Mouse (Mus musculus): ENCODE measurements around the gene Svopl. TPM values are rescaled to one million over a fixed set of nuclear protein-coding genes. Genes with fewer than 3 reads are reported as not detected.

Gene Svopl
- polyA plus RNA-seq, 1 experiment from 2014 or later: 0.64 TPM

DNA sequence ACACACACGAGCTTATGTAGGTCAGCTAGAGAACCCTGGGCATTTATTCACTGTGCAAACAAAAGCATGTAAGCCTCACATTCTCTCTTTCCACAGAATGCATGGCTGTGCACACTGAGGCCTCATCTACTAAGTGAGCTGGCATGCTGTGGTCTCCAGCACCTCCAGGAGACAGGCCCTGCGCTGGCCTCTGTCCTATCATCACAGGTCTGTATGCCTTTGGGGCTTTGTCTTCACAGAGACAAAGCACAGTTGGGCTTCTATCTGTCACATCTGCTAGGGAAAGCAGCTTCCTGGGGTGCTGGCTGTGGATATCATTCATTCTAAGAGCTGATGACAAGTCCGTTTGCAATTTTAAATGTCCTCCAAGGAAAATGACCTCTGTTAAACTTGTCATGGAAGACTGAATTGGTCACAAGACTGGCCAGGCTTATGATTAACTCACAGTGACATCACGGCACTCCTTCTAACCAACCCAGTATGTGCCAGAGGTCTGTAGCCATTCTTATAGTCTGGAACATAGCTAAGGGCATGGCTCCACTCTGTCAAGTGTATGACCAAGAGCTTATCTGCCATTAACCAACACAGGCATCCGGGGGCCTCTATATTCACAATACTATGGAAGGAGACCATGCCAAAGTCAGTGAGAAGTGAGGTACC is 25.5 kb upstream of the Svopl start:
- Histone ChIP-seq H3K9ac (ENCODE audit: low read length) (no peak overlapping the region), H3K4me3 (ENCODE audit: low read depth, low read length) (no peak overlapping the region), H3K4me1 (ENCODE audit: control insufficient read depth, insufficient read depth, low read length) (no peaks in the 10 kb centered on the region), H3K27ac (ENCODE audit: low read depth, low read length) (no peak overlapping the region), H3K4me2 (ENCODE audit: low read depth) (no peak overlapping the region), H3K9me3 (ENCODE audit: control insufficient read depth, low read length) (no peaks in the 10 kb centered on the region), H3K27me3 (ENCODE audit: control insufficient read depth, insufficient read depth, low read length) (no peaks in the 10 kb centered on the region), H3K36me3 (ENCODE audit: control insufficient read depth, insufficient read depth, low read length) (no peaks in the 10 kb centered on the region)
- ATAC-seq (ENCODE audit: insufficient read depth, low FRiP score, low TSS enrichment) (no peak), DNase-seq (ENCODE audit: low spot score) (no peak)
- WGBS: 78% methylated on average over 5 of the region's 5 CpGs

DNA sequence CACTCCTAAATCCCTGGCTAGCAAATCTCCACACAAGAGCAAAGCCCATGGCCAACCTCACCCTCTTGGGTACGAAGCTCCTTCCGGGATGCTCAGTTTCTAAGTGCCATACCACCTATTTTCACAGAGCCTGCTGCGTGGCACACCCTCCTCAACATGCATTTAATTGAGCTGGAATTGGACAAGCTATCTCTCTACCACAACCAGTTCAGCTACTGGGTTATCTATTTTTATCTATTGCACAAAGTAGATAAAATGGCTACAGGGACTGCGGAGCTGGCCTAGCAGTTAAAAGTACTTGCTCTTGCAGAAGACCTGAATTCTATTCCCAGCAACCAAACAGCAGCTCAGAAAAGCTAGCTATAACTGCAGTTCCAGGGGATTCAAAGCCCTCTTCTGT is 24.5 kb upstream of the Svopl start:
- ATAC-seq (ENCODE audit: insufficient read depth, low FRiP score, low TSS enrichment) (no peak), DNase-seq (ENCODE audit: low spot score) (no peak)
- no peaks in the 10 kb centered on the region for H3K36me3 ChIP-seq (ENCODE audit: control insufficient read depth, insufficient read depth, low read length)
- no peaks in the 10 kb centered on the region for H3K27me3 ChIP-seq (ENCODE audit: control insufficient read depth, insufficient read depth, low read length)
- 94% methylated on average over 4 of the region's 4 CpGs for WGBS
- H3K4me1 ChIP-seq (ENCODE audit: control insufficient read depth, insufficient read depth, low read length): no peaks in the 10 kb centered on the region
- H3K4me2 ChIP-seq (ENCODE audit: low read depth): no peak overlapping the region
- no peak overlapping the region for H3K27ac ChIP-seq (ENCODE audit: low read depth, low read length)
- H3K9ac ChIP-seq (ENCODE audit: low read length): no peak overlapping the region
- no peaks in the 10 kb centered on the region for H3K9me3 ChIP-seq (ENCODE audit: control insufficient read depth, low read length)
- H3K4me3 ChIP-seq (ENCODE audit: low read depth, low read length): no peak overlapping the region

DNA sequence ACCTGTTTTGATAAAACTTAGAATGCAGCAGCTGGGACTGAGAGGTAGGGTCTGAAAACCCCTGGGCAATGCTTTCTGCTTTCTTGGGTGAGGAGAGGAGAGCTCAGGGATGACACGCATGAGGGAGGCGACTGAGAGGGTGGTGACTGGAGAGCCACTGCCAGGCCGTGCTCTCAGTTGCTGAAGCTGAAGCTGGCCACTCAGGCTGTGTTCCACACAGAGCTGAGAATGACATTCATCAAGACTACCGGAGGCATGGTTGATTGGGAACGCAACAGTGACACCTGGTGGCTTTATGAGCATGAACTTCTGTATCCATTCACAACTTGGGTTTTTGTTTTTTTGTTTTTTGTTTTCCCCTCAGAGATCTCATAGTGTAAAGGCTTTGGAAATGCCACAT is 19.4 kb upstream of the Svopl start:
- Histone ChIP-seq H3K27ac (ENCODE audit: low read depth, low read length) (no peak overlapping the region), H3K4me1 (ENCODE audit: control insufficient read depth, insufficient read depth, low read length) (no peaks in the 10 kb centered on the region), H3K36me3 (ENCODE audit: control insufficient read depth, insufficient read depth, low read length) (no peaks in the 10 kb centered on the region), H3K4me2 (ENCODE audit: low read depth) (no peak overlapping the region), H3K27me3 (ENCODE audit: control insufficient read depth, insufficient read depth, low read length) (no peaks in the 10 kb centered on the region), H3K4me3 (ENCODE audit: low read depth, low read length) (no peak overlapping the region), H3K9me3 (ENCODE audit: control insufficient read depth, low read length) (no peaks in the 10 kb centered on the region), H3K9ac (ENCODE audit: low read length) (no peak overlapping the region)
- 0 out of 2 replicates have a peak, but pooled peaks have one; percentile 65 for ATAC-seq (ENCODE audit: insufficient read depth, low FRiP score, low TSS enrichment)
- 5% methylated on average over 5 of the region's 5 CpGs for WGBS
- peak; percentile 73 for DNase-seq (ENCODE audit: low spot score)

DNA sequence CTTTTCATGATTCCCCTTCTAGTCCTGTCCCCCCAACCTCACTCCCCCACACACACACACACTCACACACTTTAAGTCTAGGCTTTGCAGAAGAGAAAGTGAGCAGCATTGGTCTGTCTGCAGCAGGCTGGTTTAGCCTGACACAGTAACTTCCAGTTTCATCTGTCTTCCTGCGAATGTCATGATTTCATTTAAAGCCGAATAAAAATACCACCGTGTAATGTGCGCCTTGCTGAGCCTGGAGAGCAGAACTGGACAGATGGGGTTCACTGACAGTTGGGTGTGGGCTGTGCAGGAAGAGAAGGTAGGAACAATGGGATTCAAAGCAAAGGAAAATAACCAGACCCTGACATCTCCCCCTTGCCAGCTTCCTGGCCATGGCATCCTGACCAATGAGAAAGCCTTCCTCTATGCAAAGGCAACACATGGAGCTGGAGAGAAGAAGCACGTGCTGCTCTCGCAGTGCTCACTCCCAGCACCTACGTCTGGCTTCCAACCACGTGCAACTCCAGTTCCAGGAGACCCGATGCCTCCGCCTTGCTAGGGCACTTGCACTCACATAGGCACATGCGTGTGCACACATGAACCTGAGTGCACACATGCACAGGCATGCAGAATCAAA is 18.8 kb upstream of the Svopl start:
- H3K9me3 ChIP-seq (ENCODE audit: control insufficient read depth, low read length): no peaks in the 10 kb centered on the region
- no peak overlapping the region for H3K9ac ChIP-seq (ENCODE audit: low read length)
- H3K36me3 ChIP-seq (ENCODE audit: control insufficient read depth, insufficient read depth, low read length): no peaks in the 10 kb centered on the region
- no peak overlapping the region for H3K4me2 ChIP-seq (ENCODE audit: low read depth)
- no peak overlapping the region for H3K27ac ChIP-seq (ENCODE audit: low read depth, low read length)
- no peak for DNase-seq (ENCODE audit: low spot score)
- no peak for ATAC-seq (ENCODE audit: insufficient read depth, low FRiP score, low TSS enrichment)
- H3K4me3 ChIP-seq (ENCODE audit: low read depth, low read length): no peak overlapping the region
- H3K4me1 ChIP-seq (ENCODE audit: control insufficient read depth, insufficient read depth, low read length): no peaks in the 10 kb centered on the region
- 84% methylated on average over 11 of the region's 11 CpGs for WGBS
- no peaks in the 10 kb centered on the region for H3K27me3 ChIP-seq (ENCODE audit: control insufficient read depth, insufficient read depth, low read length)

DNA sequence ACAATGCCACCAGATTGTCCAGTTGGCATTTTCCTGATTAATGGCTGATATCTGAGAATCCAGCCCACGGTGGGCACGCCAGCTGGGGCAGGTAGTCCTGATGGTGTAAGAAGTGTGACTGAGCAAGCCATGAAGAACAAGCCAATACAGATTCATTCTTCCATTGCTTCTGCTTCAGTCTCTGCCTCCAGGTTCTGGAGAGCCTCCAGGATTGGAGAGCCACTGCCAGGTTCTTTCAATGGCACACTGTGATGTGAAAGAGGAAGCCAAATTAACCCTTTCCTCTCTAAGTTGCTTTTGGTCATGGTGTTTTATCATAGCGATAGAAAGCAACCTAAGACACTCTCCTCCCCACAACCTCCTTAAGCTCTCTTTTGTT is 18.3 kb upstream of the Svopl start:
- H3K4me2 ChIP-seq (ENCODE audit: low read depth): no peak overlapping the region
- no peaks in the 10 kb centered on the region for H3K4me1 ChIP-seq (ENCODE audit: control insufficient read depth, insufficient read depth, low read length)
- H3K27ac ChIP-seq (ENCODE audit: low read depth, low read length): no peak overlapping the region
- H3K9ac ChIP-seq (ENCODE audit: low read length): no peak overlapping the region
- WGBS: 79% methylated on average over 3 of the region's 3 CpGs
- H3K36me3 ChIP-seq (ENCODE audit: control insufficient read depth, insufficient read depth, low read length): no peaks in the 10 kb centered on the region
- ATAC-seq (ENCODE audit: insufficient read depth, low FRiP score, low TSS enrichment) (no peak), DNase-seq (ENCODE audit: low spot score) (no peak)
- H3K4me3 ChIP-seq (ENCODE audit: low read depth, low read length): no peak overlapping the region
- H3K9me3 ChIP-seq (ENCODE audit: control insufficient read depth, low read length): no peaks in the 10 kb centered on the region
- no peaks in the 10 kb centered on the region for H3K27me3 ChIP-seq (ENCODE audit: control insufficient read depth, insufficient read depth, low read length)

DNA sequence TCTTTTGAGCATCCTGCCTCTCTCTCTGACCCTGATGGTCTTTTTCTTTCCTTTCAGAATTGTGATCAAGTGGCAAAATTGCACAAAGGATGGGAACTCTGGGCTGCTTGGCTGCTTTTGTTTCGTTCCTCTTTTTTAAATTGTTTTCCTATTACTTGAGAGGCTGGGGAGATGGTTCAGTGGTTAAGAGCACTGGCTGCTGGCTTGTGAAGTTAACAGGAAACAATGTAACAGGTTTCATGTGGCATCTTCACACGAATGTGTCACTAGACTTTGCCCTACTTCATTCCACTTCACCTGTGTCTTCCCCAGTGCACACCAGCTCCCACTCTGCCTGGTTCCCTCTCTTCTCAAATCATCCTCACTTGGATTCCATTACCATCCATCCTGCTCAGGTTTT is 17.8 kb upstream of the Svopl start:
- Histone ChIP-seq H3K4me3 (ENCODE audit: low read depth, low read length) (no peak overlapping the region), H3K9ac (ENCODE audit: low read length) (no peak overlapping the region), H3K27ac (ENCODE audit: low read depth, low read length) (no peak overlapping the region), H3K4me2 (ENCODE audit: low read depth) (no peak overlapping the region), H3K9me3 (ENCODE audit: control insufficient read depth, low read length) (no peaks in the 10 kb centered on the region), H3K36me3 (ENCODE audit: control insufficient read depth, insufficient read depth, low read length) (no peaks in the 10 kb centered on the region), H3K4me1 (ENCODE audit: control insufficient read depth, insufficient read depth, low read length) (no peaks in the 10 kb centered on the region), H3K27me3 (ENCODE audit: control insufficient read depth, insufficient read depth, low read length) (no peaks in the 10 kb centered on the region)
- 77% methylated on average over 2 of the region's 2 CpGs for WGBS
- DNase-seq (ENCODE audit: low spot score) (no peak), ATAC-seq (ENCODE audit: insufficient read depth, low FRiP score, low TSS enrichment) (no peak)

DNA sequence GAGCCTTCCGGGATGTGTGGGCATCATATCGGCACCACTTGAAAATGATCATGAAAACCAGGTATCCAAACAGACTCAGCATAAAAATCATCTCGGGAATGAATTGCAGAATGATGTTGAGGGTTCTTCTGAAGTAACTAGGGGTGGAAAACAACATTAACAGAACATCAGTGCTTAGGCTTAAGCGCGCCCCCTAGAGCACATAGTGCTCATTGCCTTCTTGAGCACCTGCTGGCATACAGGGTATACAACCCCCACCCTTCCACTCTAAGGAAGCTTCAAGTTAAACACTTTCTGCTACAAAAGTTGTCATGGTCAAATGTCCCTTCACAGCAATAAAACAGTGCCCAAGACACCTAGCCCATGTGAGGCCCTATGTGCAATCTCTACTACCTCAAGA is 12.0 kb upstream of the Svopl start:
- Histone ChIP-seq H3K27me3 (ENCODE audit: control insufficient read depth, insufficient read depth, low read length) (no peaks in the 10 kb centered on the region), H3K9me3 (ENCODE audit: control insufficient read depth, low read length) (no peaks in the 10 kb centered on the region), H3K4me3 (ENCODE audit: low read depth, low read length) (no peak overlapping the region), H3K27ac (ENCODE audit: low read depth, low read length) (no peak overlapping the region), H3K36me3 (ENCODE audit: control insufficient read depth, insufficient read depth, low read length) (no peaks in the 10 kb centered on the region), H3K9ac (ENCODE audit: low read length) (no peak overlapping the region), H3K4me2 (ENCODE audit: low read depth) (no peak overlapping the region), H3K4me1 (ENCODE audit: control insufficient read depth, insufficient read depth, low read length) (no peaks in the 10 kb centered on the region)
- ATAC-seq (ENCODE audit: insufficient read depth, low FRiP score, low TSS enrichment): no peak
- DNase-seq (ENCODE audit: low spot score): no peak
- WGBS: 68% methylated on average over 5 of the region's 5 CpGs

DNA sequence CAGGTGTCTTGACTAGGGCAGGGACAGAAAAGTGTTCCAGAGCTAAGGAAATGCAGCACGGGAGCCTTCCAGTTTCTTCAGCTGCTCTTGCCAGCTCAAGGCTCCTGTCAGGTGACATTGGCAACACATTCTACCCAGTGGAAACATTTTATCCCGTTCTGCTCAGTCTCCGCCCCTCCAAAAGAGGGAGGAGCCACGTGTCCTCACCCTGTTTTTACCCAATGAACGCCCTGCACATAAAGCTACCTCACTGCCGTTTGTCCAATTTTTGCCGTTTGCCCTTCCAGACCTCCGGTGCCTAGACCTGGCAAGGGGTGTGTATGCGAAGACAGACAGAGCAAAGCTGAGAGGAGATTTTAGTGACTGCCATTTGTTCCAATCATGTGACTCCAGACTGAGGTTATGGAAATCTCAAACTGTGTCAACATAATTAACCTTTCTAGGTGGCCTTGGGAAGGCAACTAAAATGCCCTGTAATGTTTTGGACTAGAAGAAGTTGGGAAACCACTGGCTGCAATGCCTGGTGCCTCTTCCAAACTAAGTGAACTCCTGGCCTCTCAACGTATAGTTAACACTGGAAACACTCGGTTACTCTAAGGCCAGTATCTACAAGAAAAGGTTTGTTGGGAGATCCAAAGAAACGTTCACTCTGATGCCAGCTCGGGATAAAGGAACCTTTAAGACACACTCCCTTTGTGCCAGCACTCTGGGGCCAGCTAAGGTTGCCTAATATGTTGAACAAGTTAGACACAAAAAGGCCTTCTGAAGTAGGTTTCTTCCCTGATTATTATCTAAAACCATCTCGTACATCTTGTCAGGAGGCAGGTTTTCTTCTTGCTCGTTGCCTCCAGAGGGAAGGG is 8.9 kb upstream of the Svopl start:
- Histone ChIP-seq H3K4me2 (ENCODE audit: low read depth) (no peak overlapping the region), H3K27ac (ENCODE audit: low read depth, low read length) (no peak overlapping the region), H3K4me1 (ENCODE audit: control insufficient read depth, insufficient read depth, low read length) (no peaks in the 10 kb centered on the region), H3K27me3 (ENCODE audit: control insufficient read depth, insufficient read depth, low read length) (no peaks in the 10 kb centered on the region), H3K4me3 (ENCODE audit: low read depth, low read length) (no peak overlapping the region), H3K9me3 (ENCODE audit: control insufficient read depth, low read length) (no peaks in the 10 kb centered on the region), H3K9ac (ENCODE audit: low read length) (no peak overlapping the region), H3K36me3 (ENCODE audit: control insufficient read depth, insufficient read depth, low read length) (no peaks in the 10 kb centered on the region)
- DNase-seq (ENCODE audit: low spot score) (no peak), ATAC-seq (ENCODE audit: insufficient read depth, low FRiP score, low TSS enrichment) (no peak)
- WGBS: 86% methylated on average over 15 of the region's 15 CpGs

Measured in neural tube, embryonic 11.5 days (tissue).